Mouse (Mus musculus): ENCODE results near the gene Smpdl3b. TPM values are rescaled to one million over a fixed set of nuclear protein-coding genes. Genes with fewer than 3 reads are reported as not detected.

Smpdl3b gene
- polyA plus RNA-seq, 3 experiments from 2014 or later, result 4.0 to 9.1 (median 4.3) TPM

GRCm38 (mm10) chr4:132733071-132733770, 23.8 kb downstream of the Smpdl3b start:
- ATAC-seq, result no peak

DNA sequence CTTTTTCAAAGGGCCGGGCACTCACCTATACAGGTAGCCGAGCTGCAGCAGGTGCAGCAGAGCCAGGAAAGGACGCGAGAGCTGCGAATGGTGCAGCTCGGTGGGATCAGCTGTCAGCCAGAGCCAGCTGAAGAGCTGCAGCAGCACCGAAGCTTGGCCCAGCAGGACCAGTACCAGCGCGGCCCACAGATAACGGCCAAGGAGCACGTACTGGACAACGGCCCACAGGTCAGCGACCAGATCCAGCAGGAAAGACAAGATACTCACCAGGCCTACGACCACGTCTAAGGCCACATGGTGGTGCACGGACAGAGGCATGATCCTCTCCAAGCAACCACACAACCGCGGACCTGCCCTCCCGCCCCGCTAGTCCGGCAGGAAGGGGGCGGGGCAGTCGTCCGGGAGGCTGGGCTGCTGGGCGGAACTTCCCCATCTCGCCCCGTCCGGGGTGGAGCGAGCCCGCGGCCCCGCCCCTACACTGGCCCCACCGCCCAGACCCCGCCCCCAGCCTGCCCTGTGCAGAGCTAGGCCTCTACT, 24.8 kb downstream of the Smpdl3b start, which contains the start of gene Xkr8:
TSS of gene Xkr8 (minus strand) at position 399 of the 537 bp plus-strand sequence.
- ATAC-seq, result peak; percentile 84

DNA sequence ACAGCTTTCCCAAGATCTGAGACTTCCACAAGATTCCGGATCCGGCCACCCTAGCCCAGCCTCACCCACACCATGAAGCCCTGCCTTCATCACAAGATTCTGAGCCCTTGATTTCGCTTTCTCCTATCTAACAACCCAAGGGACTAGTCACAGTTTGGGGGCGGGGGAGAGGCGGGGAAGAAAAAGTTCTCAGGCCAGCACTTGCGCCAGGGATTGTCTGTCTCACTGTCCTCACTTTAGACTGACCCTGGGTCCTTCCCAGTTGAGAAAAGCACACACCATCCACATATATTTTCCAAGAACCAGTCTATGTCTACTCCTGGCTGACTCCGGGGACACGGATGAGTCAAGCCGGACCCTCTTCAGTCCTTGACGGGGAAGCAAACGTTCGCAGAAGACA, 25.4 kb downstream of the Smpdl3b start:
- no peak for ATAC-seq

- ATAC-seq, result no peak
Observed at GRCm38 (mm10) chr4:132728233-132728632, 28.8 kb downstream of the Smpdl3b start.

- ATAC-seq, result no peak
Observed at GRCm38 (mm10) chr4:132718251-132718650, 38.8 kb downstream of the Smpdl3b start.

DNA sequence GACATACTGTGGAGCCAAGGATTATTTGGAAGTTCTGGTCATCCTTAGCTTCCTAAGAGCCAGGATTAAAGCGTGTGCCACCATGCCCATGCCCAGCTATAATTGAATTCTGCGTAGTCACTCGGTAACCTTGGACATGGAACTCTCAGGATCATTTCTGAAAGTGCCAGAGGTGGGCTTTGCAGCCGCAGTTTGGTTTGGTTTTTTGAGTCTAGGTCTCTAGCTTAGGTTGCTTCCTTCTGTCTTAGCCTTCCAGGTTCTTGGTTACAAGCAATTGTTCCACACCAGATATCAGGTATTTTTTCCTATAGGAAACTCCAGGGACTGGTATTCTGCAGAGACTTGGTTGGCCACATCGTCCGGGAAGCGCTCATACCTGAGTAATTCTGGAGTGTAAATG, 43.9 kb downstream of the Smpdl3b start:
- ATAC-seq, result no peak

GRCm38 (mm10) chr4:132706885-132707284, 50.2 kb downstream of the Smpdl3b start:
- ATAC-seq, result no peak

GRCm38 (mm10) chr4:132702076-132702475, 55.0 kb downstream of the Smpdl3b start:
- ATAC-seq, result no peak

GRCm38 (mm10) chr4:132693366-132693765, 63.7 kb downstream of the Smpdl3b start:
- ATAC-seq, result no peak

GRCm38 (mm10) chr4:132689634-132690033, 67.4 kb downstream of the Smpdl3b start:
- no peak for ATAC-seq

Other genes with a start within 250 kb of the Smpdl3b start
- 1 to 10 TPM in 2 of 3 experiments, under 1 TPM in 1; 0.56 to 4.6 (median 1.9) TPM for gene Sesn2, start 246.8 kb downstream of the Smpdl3b start, polyA plus RNA-seq (2017; shearing (Covaris generic))
- 100 to 1,000 TPM; 180 to 267 (median 200) TPM for gene Atpif1, start 223.6 kb downstream of the Smpdl3b start, polyA plus RNA-seq (2017; shearing (Covaris generic))
- 100 to 1,000 TPM; 288 to 351 (median 317) TPM for gene Dnajc8, start 221.7 kb downstream of the Smpdl3b start, polyA plus RNA-seq (2017; shearing (Covaris generic))
- gene Ptafr, start 193.2 kb downstream of the Smpdl3b start, polyA plus RNA-seq (2017; shearing (Covaris generic)), result 1 to 10 TPM; 1.5 to 3.7 (median 1.9) TPM
- gene Eya3, start 118.3 kb downstream of the Smpdl3b start, polyA plus RNA-seq (2017; shearing (Covaris generic)), result 10 to 100 TPM; 29.4 to 32.5 (median 32.1) TPM
- 1 to 10 TPM; 2.4 to 9.2 (median 7.8) TPM for gene Xkr8, start 24.7 kb downstream of the Smpdl3b start, polyA plus RNA-seq (2017; shearing (Covaris generic))
- gene Rpa2, start 11.1 kb upstream of the Smpdl3b start, polyA plus RNA-seq (2017; shearing (Covaris generic)), result 100 to 1,000 TPM in 1 of 3 experiments, 10 to 100 TPM in 2; 61.0 to 124 (median 76.1) TPM
- gene Themis2, start 39.1 kb upstream of the Smpdl3b start, polyA plus RNA-seq (2017; shearing (Covaris generic)), result 1 to 10 TPM in 1 of 3 experiments, under 1 TPM in 2; 0.56 to 5.8 (median 0.71) TPM
- gene Ppp1r8, start 85.9 kb upstream of the Smpdl3b start, polyA plus RNA-seq (2017; shearing (Covaris generic)), result 10 to 100 TPM; 21.0 to 37.5 (median 26.5) TPM
- gene Stx12, start 127.3 kb upstream of the Smpdl3b start, polyA plus RNA-seq (2017; shearing (Covaris generic)), result 10 to 100 TPM; 35.7 to 37.2 (median 36.6) TPM
- gene Fam76a, start 165.3 kb upstream of the Smpdl3b start, polyA plus RNA-seq (2017; shearing (Covaris generic)), result 10 to 100 TPM; 14.2 to 23.1 (median 17.9) TPM
- gene Fgr, start 216.8 kb upstream of the Smpdl3b start, polyA plus RNA-seq (2017; shearing (Covaris generic)), result 1 to 10 TPM; 1.9 to 6.6 (median 3.3) TPM